Mouse (Mus musculus) ES-E14 (cell line): ENCODE measurements around the gene Csf2rb. TPM values are rescaled to one million over a fixed set of nuclear protein-coding genes. Genes with fewer than 3 reads are reported as not detected.
"Not testable (repeated sequence)": the region's sequence is repeated elsewhere in the genome, so short reads cannot be mapped to it uniquely, and the experiment has no call there.

Source experiments
- DNase-seq: peaks from one replicate; pipeline ENCODE4 v3.0.0-alpha.2; 2013; ENCODE audit warnings: low read depth, low spot score
- H3K27ac ChIP-seq: 2 replicates; pipeline ENCODE4 v1.5.1; 2012; ENCODE audit warnings: low read depth, mild to moderate bottlenecking, low read length, moderate library complexity, mixed read lengths; ENCODE audit not compliant: poor library complexity, insufficient read depth, severe bottlenecking
- H3K36me3 ChIP-seq: 2 replicates; pipeline ENCODE4 v1.6.1; 2012; ENCODE audit warnings: mild to moderate bottlenecking, low read length, moderate library complexity, mixed read lengths; ENCODE audit not compliant: control insufficient read depth, poor library complexity, insufficient read depth, severe bottlenecking
- H3K4me1 ChIP-seq, 2 experiments: fragments of 150-350 bp in 1 of 2; sonication (generic) in 1 of 2; 2 replicates each; pipeline ENCODE4 v1.6.1; 2012; ENCODE audit warnings: low read length in 2 of 2, mild to moderate bottlenecking in 1 of 2, mixed read lengths in 1 of 2; ENCODE audit not compliant: control insufficient read depth in 2 of 2, insufficient read depth in 2 of 2, poor library complexity in 1 of 2
- H3K4me3 ChIP-seq, 2 experiments: fragments of 150-350 bp in 1 of 2; sonication (generic) in 1 of 2; 2 replicates each; pipeline ENCODE4 v1.5.1; 2012; ENCODE audit warnings: low read length in 2 of 2, low read depth in 1 of 2, mild to moderate bottlenecking in 1 of 2, mixed read lengths in 1 of 2; ENCODE audit not compliant: insufficient read depth in 1 of 2, poor library complexity in 1 of 2, severe bottlenecking in 1 of 2
- H3K9ac ChIP-seq: 2 replicates; pipeline ENCODE4 v1.6.1; 2012; ENCODE audit warnings: low read depth, mild to moderate bottlenecking, low read length, mixed read lengths; ENCODE audit not compliant: poor library complexity, insufficient read depth, severe bottlenecking
- H3K9me3 ChIP-seq: fragments of 150-350 bp; sonication (generic); 2 replicates; pipeline ENCODE4 v1.6.1; 2012; ENCODE audit warnings: low read depth, mild to moderate bottlenecking, low read length; ENCODE audit not compliant: control insufficient read depth, insufficient read depth
- CHD2 ChIP-seq: IDR thresholded peaks from 2 replicates; pipeline ENCODE4 v1.6.1; 2014; ENCODE audit warnings: mild to moderate bottlenecking, low read depth, low read length, inconsistent platforms
- HCFC1 ChIP-seq: IDR thresholded peaks from 2 replicates; pipeline ENCODE4 v1.6.1; 2012; ENCODE audit warnings: low read length, inconsistent platforms, borderline replicate concordance; ENCODE audit not compliant: insufficient read depth
- MAFK ChIP-seq: IDR thresholded peaks from 2 replicates; pipeline ENCODE4 v1.6.1; 2014; ENCODE audit warnings: mild to moderate bottlenecking, low read depth, low read length, inconsistent platforms; ENCODE audit not compliant: insufficient read depth
- ZC3H11A ChIP-seq: IDR thresholded peaks from 2 replicates; pipeline ENCODE4 v1.6.1; 2012; ENCODE audit warnings: low read depth, mild to moderate bottlenecking, inconsistent platforms, low read length, borderline replicate concordance
- ZNF384 ChIP-seq: IDR thresholded peaks from 2 replicates; pipeline ENCODE4 v1.6.1; 2012; ENCODE audit warnings: low read depth, low read length, inconsistent platforms
- in situ Hi-C, 2 experiments: fragments of 600-800 bp; cut with MboI; formaldehyde crosslinking; loops; one replicate each; pipeline ENCODE4 v1.15.1; 2025; ENCODE audit warnings: low sequenced_read_pairs in 2 of 2, inconsistent platforms in 1 of 2; ENCODE audit not compliant: unreplicated experiment in 2 of 2
- total RNA-seq: library from RNA; depleted of rRNA; stranded (reverse); fragments of 300-350 nt; gene quantifications from 2 replicates; pipeline ENCODE4 v1.2.3, GENCODE M21; 2012

Csf2rb gene
- total RNA-seq, 1 experiment: 1.1 TPM

DNA sequence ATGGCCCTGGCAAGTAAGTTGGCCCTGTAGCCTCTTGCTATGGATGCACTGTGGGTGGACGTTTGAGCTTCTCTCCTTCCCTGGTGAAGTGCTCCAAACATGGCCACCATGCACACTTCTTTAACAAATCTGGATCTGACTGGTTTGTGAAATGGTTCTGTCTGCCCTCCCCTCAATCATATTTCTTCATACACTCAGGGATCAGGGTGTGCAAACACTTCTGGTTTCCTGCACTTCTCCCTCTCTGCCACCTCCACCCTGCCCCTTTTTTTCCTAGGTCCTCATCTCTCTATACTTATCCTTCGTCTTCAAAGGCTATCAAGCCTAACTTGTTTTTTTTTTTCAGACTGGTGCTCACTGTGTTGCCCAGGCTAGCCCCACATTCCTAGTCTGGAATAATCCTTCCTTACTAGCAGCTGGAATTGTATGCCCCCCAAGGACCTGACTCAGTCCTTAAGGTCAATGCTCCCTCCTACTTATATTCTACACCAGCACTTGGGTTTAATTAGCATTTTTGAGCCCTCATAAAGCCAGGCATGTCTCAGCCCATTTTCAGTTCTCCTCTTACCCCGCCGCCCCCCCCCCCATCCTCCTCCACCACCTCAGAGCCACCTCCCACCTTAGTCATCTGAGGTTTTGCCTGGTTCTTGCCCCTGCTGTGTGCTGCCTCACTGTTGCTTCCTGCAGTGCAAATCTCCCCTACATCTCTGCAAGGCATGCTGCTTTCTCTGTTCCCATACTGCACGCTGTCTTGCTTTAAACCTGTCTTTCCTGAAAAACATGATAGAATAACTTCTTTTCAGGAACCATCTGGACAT, 6.2 kb downstream of the Csf2rb start:
- in situ Hi-C loops: no loop called here
- no peak for TF ChIP-seq ZNF384
- no peak for TF ChIP-seq MAFK
- TF ChIP-seq CHD2: no peak
- TF ChIP-seq ZC3H11A: no peak
- H3K4me3 ChIP-seq: no peak overlapping the region

DNA sequence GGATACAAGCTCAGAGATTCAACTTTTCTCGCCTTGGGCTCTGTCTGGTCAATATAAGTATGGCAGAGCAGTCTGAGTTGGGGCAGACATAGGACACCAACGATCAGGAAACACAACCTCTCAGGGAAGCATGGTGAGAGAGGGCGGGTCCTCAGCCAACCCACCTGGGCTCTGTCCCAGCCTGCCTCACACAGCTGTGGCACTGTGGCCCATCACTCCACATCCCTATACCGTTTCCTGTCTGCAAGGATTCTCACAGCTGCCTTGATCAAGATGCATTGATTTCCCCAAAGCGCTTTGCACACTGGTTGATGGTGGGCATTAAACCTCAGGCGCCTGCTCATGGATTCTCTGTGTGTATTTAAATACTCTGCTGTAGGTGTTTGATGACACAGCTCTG, 7.4 kb downstream of the Csf2rb start:
- H3K4me3 ChIP-seq: no peak overlapping the region
- H3K27ac ChIP-seq: no peak overlapping the region
- H3K9me3 ChIP-seq: no peaks in the 10 kb centered on the region
- in situ Hi-C loops: no loop called here
- H3K4me1 ChIP-seq: no peaks in the 10 kb centered on the region
- no peak for DNase-seq
- TF ChIP-seq MAFK (no peak), HCFC1 (no peak), ZC3H11A (no peak), ZNF384 (no peak), CHD2 (no peak)
- no peaks in the 10 kb centered on the region for H3K36me3 ChIP-seq
- no peak overlapping the region for H3K9ac ChIP-seq

More for the DNA sequence above, 6.2 kb downstream of the Csf2rb start:
- Histone ChIP-seq H3K9ac (no peak overlapping the region), H3K9me3 (no peaks in the 10 kb centered on the region), H3K4me1 (no peaks in the 10 kb centered on the region), H3K36me3 (no peaks in the 10 kb centered on the region), H3K27ac (no peak overlapping the region)
- no peak for DNase-seq

DNA sequence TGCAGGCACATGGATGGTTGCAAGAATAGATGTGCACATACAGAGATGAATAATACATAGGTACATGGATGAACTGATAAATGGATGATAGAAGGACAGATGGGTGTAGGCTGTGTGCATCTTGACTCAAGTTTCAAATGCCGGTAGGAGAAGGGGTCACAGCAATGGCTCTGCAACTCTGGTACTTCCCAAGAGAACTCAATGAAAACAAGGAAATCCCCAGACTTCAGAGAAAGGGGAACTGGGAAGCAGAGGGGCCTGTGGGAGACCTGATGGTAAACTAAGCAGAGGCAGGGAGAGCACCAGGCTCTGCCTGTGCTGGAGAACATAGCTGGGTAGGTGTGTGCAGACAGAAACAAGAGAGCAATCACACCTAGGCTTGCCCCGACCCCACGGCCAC, 8.8 kb downstream of the Csf2rb start:
- no peaks in the 10 kb centered on the region for H3K36me3 ChIP-seq
- H3K9me3 ChIP-seq: no peaks in the 10 kb centered on the region
- no peak for DNase-seq
- TF ChIP-seq MAFK (no peak), ZNF384 (no peak), CHD2 (no peak), ZC3H11A (no peak), HCFC1 (no peak)
- H3K4me1 ChIP-seq: no peaks in the 10 kb centered on the region
- H3K9ac ChIP-seq: no peak overlapping the region
- no peak overlapping the region for H3K27ac ChIP-seq
- in situ Hi-C loops: no loop called here
- no peak overlapping the region for H3K4me3 ChIP-seq

DNA sequence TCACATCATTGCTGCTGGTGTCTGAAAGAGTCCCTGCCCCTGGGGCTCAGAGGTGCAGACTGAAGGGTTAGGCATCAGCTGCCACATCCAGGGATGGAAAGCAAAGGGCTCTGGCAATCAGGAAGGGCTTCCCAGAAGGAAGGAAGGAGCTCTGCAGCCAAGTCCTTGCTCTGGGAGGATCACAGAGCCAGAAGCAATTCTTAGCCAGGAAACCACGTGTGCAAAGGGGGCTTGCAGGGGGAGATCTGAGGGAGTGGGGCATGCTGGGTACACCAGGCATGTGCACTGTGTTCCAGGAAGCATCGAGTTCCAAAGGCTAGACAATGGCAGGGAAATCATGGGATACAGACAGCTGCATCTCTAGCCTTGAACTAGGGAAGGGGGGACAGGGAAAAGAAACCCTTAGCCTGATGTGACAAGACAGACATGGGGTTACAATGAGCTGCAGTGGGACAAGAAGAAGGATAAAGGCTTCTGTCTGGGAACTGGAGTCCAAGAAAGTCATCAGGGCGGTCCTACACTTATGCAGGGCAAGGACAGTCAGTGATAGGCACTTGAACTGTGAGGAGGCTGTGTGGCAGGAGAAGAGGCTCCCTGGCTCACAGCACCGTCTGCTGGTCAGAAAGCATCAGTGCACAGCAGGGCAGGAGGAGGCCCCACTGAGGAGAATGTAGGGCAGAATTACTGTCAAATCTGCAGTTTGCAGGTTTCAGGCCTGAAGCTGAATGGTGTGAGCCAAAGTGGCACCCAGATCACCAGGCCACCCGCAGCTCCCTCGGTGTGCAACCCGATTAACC, 14.3 kb downstream of the Csf2rb start:
- H3K27ac ChIP-seq, H3K4me3 ChIP-seq, H3K9ac ChIP-seq, H3K36me3 ChIP-seq, H3K9me3 ChIP-seq, in situ Hi-C loops, H3K4me1 ChIP-seq: not testable (repeated sequence)
- TF ChIP-seq MAFK: 0 out of 2 replicates have a peak, but pooled peaks have one; percentile 6
- peak; percentile 37; the same call in 1 of the 2 replicates for TF ChIP-seq ZC3H11A
- peak; percentile 35 for DNase-seq

DNA sequence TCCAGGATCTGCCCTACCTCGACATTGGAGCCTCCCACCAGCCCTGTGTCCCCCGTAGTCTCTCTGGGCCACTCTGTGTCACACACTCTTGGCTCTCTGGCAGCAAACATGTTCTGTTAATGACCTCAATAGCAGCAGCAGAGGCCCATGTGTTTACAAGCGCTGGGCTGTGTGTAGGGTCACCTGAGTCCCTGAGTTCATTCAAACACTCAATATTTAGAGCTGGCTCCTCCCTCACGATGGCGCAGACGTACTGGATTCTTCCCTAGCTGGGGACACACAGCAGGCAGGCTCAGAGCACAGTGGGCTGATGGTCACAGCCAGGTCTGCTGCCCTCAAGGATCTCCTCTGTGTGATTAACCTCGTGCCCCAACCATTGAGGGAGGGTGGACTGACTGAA, 15.4 kb downstream of the Csf2rb start:
- H3K4me3 ChIP-seq, H3K4me1 ChIP-seq, in situ Hi-C loops, H3K9ac ChIP-seq, H3K36me3 ChIP-seq, H3K27ac ChIP-seq, H3K9me3 ChIP-seq, DNase-seq: not testable (repeated sequence)
